Mouse (Mus musculus) thymus, adult 18-20 months (tissue): Measurements from ENCODE around the gene S1pr5.
"Not testable (repeated sequence)": the region's sequence is repeated elsewhere in the genome, so short reads cannot be mapped to it uniquely, and the experiment has no call there.

Experiments used
- DNase-seq, 2 experiments: peaks; one replicate each; pipeline ENCODE4 v3.0.0; 2022; ENCODE audit warnings: mixed read lengths in 2 of 2

S1pr5 gene

DNA sequence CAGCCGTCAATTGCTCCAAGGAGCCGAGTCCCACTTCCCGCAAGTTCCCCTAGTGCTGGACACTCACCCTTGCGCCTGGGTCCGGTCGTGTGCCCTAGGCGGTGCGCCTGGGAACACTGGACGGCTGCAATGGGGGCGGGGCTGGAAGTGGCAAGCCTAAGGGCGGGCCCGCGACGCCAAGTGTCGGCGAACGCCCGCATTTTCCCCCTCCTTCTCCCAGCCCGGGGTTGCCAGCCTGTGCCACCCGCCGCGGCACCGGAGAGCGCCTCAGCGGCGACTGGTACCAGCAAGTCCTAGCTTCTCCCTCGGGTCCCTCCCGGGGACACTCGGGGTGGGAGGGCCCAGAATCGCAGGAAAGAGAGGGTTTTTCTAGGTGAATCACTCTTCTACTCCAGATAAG lies at the start of gene S1pr5:
Gene S1pr5, minus strand, starts transcription at position 118 of the 400 bp plus-strand sequence.
- no peak for DNase-seq

DNA sequence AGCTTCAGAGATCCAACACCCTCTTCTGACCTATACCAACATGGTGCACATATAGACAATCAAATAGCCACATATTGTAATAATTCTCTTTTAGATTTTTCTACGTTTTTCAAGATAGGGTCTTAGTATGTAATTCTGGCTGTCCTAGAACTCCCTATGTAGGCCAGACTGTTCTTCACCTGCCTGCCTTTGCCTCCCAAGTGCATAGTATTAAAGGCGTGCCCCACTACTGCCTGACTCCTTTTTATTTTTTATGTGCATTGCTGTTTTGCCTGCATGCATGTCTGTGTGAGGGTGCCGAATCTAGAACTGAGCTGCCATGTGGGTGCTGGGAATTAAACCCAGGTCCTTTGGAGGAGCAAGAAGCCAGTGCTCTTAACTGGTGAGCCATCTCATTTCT lies 44.0 kb upstream of the S1pr5 start:
- DNase-seq = no peak

DNA sequence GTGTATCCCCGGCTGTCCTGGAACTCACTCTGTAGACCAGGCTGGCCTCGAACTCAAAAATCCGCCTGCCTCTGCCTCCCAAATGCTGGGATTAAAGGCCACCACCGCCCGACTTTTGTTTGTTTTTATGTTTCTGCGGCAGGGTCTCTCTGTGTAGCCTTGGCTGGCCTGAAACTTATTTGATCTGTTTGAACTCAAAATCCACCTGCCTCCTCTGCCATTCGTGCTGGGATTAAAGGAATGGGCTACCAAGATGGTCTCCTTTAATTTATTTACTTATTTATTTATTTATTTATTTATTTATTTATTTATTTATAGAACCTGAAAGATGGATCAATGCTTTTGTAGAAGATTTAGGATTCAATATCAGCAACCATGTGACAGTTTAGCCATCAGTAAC lies 43.6 kb upstream of the S1pr5 start:
- not testable (repeated sequence) for DNase-seq

DNA sequence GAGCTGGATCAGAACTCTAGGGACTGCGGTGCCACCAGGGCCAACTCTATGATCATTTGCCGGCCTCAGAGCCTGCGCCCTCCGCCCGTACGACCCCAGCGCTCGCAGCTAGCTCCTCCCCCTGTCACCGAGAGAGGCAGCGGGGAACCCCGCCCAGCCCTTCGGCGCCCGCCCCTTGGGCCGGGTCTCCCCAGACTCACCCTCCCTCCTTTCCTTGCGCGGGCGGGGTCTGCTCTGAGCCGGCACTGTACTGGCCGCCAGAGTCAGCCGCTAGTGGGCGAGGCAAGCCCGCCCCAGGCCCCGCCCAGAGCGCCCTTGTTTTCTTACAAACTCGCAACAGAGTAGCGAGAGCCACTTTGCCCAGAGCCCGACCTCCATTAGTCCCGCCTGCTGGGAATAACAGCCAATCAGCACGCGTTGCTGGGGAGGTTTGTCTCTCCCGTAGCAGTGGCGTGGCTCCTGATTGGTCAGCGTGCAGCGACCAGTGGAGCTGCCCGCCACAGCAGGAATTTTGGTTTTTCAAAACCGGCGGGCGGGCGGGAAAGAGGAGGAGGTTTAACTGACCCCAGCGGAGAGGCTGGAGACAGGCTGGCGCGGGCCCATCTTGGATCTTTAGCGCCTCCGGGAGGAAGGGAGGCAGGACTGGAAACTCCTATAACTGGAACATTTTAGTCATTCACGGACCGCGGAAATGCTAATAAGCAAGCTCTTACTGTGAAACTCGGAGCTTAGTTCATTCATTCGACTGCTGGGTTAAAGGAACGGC lies 43.0 kb upstream of the S1pr5 start, which contains the start of gene Cdkn2d:
Gene Cdkn2d, minus strand, starts transcription at position 386 of the 766 bp plus-strand sequence.
- peak; percentile 100 for DNase-seq

DNA sequence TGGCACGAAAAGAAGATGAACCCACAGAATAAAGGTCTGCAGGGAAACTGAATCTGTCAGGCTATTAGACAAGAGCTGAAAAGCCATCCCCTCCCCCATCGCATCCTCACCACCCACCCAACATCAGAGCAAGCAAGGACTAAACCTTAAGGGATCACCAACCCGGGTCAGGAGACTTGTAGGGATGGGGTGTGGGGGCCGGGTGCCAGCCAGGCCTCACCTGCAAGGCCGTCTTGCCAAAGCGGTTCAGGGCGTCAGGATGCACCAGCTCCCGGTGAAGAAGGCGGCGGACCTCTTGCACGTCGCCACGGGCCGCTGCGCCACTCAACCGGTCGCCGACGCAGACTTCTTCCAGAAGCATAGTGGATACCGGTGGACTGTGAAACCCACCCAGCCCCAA lies 42.3 kb upstream of the S1pr5 start:
- no peak for DNase-seq

DNA sequence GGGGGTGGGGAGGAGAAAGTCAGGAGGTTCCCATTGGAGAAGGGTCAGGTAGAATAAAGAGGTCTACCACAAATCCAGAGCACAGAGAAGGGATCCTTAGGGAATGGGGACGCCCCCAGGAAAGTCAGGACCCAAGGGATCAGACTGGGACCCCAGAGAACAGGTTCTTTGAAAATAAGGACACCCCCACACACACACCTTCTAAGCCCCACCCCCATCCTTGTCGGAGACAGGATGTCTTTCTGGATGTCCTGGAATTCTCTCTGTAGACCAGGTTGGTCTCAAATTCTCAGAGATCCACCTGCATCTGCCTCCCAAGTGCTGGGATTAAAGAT lies 41.1 kb upstream of the S1pr5 start:
- DNase-seq = no peak

DNA sequence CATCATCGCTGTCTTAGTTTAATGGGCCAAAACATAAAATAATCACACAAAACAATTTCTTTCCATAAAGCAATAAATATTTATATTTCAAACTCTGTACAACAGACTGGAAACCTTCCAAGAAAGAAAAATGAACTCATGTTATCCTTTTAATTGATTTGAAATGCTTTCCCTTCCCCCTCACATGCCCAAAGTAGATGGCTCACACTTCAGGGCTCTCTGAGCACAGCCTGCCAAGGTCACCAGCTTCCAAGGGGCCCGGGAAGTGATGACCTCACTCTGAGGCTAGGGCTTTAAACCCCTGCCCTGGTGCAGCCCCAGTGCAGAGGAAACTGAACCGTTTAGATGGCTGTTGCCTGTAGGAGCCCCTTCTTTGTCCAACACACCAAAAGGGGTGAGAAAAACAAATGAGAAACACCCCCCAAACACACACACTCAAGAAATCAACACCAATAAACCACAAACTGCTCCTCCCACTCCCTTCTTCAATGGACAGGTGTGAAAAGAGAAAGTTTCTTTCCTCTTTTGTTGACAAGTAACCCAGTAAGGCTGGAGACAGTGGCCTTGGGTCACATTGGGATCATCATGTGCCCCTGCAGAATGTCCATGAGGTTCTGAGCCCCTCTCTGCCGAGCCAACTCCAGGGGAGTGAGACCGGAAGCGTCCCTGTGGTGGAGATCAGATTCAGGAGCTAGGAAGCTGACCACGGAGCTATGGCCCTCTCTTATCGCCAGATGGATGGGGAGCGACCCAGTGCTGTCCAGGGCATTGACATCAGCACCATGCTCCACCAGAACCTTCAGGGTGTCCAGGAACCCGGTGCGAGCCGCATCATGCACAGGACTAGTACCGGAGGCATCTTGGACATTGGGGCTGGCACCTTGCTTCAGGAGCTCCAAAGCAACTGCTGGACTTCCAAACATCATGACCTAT lies 40.4 kb upstream of the S1pr5 start:
- peak in 1 of 2 experiments; percentile 69 for DNase-seq

DNA sequence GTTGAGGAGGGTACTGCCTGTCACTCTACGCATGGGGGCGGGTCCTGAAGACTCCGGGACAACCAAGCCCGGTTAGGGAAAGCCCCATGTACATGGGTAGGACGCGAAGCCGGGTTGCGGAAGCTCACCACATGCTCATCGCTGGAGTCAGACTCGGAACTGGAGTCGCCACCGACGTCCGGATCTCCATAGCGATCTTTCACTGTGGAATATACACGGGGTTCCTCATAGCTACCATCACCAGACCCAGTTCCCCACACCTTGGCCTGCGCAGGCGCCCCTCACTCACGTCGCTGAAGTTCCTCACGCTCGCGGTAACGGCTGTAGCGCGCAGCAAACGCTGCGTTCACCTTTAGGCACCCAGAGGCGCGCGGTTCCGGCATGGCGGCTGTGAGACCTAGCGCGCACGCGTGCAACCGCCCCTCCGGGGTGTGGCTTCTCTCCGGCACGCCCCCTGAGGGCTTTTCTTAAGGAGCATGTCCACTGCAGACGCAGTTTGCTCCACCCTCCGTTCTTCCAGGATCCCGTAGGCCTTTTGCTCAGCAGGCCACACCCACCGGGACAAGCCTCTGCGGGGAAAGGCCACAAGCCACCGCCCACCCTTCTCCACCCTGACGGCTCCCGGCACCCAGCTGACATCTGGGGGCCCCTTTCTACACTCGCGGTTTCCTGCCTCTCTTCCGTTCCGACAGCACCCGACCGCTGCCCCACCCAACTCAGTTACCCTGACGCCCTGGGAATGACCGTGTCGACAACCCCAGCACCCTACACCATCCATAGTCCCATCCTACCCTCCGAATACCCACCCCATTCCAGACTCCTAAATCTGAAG lies 39.5 kb upstream of the S1pr5 start, which contains the start of gene Kri1:
Gene Kri1, minus strand, starts transcription at position 399 of the 832 bp plus-strand sequence.
- DNase-seq = peak; percentile 99 to 100

DNA sequence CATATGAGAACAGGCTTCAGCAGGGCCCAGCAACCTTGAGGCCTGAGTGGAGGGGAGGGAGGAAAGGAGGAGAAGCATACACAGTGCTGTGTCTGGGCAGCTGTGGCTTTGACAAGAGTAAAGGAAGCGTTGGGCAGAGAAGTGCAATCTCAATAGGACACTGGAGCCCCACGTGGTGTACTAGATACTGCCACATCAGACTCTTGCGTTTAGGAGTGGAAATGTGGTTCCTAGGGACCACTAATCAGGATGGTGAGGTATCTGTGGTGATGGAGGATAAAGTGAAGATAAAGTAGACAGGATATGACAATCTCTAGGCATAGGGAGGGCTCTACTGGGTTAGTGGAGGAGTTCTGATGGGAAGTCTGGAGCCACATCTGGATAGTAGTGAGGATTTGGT lies 38.5 kb upstream of the S1pr5 start:
- DNase-seq = no peak

DNA sequence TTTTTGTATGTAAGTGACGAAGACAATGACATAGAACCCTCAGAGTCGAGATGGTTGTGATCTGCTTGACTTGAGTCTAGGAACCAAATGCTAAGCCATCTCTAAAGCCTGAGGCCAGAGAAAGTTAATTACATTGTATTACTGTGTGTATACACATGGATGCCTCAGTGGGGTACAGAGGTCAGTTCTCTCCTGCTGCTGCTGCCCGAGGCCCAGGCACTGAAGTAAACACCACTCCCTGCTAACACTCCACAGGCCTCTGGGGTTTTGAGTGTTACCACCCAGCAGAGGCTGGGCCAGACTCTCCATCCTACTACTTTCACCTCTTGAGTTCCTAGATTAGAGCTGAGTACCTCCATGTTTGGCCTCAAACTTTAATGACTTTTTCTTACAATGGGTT lies 35.8 kb upstream of the S1pr5 start:
- no peak for DNase-seq

DNA sequence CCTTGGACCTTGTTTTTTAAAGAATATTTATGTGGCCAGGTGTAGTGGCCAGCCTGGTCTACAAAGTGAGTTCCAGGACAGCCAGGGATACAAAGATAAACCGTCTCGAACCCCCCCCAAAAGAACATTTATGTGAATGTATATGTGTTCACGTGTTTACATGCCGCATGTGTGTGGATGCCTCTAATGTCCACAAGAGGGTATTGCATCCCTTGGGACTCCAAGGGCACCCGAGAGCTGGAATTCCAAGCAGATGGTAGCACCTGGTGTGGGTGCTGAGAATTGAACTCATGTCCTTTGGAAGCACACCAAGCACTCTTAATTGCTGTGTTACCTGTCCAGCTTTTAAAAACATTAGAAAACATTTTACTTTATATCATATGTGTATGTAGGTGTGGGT lies 35.3 kb upstream of the S1pr5 start:
- DNase-seq = no peak

DNA sequence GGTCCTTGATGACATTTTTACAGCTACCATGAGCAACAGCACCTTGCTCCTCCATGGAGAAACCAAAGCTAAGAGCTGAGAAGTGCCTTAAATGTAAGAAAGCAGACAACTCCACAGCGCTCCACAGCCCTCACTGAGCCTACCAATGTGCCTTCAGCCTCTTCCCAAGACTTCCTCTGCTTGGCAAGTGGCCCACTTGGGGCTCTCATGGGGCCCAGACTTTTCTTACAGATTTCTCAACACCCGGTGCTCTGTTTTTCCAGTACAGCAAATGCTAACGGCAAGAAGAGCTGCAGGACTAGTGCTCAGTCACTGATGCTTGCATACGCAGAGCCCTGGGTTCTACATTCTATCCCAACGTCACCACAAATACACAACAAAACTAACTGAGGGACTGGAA lies 29.5 kb upstream of the S1pr5 start:
- DNase-seq = no peak

DNA sequence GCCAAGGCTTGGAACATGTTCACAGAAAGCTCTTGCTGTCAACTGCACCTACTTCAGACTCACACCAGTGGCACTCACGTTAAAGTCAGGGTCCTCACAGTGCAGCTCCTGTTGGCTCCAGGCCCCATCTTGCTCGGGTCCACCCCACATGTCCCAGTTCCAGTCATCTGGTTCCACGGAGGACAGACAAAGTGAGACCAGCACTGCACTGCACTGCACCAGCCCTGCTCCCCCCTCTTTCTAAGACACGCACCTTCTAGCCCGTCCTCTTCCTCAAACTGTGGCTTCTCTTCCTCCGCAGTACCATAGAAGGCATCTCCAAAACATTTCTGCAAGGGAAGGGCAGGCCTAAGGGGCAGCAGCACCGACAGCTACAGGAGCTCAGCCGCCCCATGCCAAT lies 28.1 kb upstream of the S1pr5 start:
- no peak for DNase-seq

DNA sequence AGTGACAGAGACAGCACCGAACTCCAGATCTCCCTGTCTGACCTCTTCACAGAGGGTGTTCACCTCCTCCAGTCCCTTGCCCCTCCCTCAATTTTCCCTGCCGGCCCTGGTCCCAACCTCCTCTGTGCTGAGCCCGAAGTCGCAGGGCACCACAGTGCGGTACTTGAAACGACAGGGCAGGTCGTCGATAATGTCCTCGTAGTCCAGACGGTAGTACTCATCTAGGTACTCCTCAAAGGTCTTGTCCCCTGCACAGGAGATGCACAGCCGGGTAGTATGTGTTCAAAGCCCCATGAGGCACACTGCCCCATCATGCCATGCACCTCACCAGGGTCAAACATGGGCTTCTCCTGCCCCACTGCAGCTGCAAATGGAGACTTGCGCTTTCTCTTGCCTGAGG lies 27.5 kb upstream of the S1pr5 start:
- DNase-seq = no peak

DNA sequence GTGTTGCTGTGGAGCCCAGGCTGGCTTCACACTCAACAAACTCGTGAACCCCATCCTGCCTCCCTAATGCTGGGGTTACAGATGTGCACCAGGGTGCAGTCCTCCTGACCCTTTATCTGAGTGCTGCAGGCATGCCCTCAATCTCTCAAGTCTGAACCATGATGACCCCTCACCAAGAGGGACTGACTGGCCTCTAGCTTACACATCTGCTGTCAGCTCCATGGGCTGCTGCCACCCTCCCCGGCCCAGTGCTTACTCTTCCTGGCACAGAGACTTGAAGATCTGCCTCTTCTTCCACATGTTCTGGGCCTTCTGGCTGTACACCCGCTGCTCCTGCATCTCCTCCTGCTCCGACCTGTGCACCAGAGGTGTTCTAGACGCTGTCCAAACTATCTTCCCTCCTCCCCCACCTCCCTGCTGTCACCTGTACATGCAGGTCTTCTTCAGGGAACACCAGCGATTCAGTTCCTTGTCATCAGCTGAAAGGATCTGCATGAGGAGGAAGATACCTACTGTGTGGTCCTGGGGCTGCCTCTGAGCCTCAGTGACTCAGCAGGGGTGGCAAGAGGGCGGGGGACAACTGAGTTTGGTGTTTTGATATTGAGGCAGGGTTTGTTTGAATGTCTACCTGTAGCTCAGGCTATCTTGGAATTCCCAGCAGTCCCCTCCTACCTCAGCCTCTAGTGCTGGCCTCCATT lies 26.9 kb upstream of the S1pr5 start:
- DNase-seq = no peak

DNA sequence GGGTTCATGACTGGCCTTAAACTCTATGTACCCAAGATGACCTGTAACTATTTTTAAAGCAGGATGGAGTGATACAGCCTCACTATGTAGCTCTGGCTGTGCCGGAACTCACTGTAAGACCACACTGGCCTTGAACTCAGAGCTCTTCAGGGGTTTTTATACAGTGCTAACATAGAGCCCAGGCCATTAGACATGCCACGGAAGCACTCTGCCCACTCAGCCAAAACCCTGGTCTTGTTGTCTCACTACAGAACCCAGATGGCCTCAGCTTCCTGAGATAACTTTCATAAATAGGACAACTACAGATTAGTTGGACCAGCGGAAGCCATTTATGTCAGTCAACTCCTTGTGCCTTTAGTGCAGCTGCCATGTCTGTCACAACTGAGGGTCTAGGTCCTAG lies 26.1 kb upstream of the S1pr5 start:
- DNase-seq = no peak

DNA sequence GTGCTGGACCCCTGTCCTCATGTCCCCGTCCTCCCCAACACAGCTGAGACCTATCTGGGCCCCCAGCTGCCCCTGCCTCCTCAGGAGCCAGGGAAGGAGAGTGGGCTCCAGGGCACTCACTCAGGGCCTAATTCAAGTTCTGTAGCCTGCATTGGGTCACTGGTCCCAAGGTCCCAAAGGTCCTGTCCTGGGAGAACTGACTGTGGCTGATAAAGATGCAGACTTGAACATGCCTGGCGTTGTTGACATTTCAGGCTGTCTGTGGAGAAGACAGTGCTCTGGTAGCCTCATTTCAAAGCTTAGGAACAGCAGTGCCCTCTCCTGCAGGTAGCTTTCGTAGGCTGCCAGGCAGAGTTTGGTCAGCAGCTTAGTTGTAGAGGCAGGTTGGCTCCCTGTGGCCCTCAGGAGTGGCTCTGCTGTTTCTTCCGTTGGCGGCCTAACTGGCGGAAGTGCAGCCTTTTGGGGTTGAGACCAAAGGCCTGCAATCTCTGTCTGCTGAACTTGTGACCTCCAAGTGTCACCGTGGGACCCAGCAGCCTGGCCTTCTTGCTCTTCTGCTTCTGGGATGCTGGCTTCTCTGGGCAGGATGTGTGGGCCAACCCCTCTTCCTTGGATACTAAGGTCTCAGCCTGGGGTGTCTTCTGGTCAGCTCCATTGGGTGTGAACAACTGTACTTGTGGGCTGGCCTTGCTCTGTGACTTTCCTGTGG lies 25.4 kb upstream of the S1pr5 start:
- DNase-seq = no peak

DNA sequence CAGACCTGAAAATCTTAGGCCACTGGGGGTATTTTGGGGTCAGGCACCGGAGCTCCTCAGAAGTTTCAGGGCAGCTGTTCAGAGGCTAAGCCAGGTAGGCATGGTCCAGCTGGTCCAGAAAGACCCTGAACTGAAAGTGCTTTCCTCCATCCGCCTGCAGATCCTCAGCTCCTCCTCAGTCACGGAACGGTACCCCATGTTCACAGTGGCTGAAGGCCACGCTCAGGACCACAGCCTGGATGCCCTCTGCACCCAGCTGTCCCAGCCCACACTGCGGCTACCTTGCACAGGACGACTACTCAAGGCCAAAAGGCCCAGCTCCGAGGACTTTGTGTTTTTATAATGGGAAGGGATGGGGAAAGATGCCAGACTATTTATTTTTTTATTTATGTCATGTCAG lies 24.9 kb upstream of the S1pr5 start:
- DNase-seq = no peak

DNA sequence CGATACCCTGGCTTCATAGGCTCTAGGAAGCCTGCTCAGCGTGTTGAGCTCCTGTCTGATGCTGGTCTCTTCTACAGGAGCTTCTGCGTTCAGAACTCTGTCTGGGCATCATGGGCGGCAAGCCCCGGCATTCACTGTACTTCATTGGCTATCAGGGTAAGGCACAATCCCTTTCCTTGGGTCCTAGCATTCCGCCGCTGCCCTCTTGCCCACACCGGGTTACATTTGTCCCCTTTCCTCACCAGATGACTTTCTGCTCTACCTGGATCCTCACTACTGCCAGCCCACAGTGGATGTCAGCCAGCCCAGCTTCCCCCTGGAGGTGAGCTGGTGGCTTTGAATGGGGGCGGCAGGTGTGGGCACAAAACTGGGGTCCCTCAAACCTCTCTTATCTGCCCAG lies 24.1 kb upstream of the S1pr5 start:
- DNase-seq = no peak

DNA sequence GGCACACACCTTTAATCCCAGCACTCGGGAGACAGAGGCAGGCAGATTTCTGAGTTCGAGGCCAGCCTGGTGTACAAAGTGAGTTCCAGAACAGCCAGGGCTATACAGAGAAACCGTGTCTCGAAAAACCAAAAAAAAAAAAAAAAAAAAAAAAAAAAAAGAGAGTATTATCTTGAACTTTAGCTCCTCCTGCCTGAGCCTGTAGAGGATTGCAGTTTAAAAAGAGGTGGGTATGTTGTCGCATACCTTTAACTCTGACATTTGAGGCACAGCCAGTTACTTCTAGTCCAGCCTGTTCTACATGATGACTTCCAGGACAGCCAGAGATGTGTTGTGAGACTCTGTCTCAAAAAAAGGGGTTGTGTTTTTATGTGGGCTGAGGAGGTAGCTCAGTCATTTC lies 21.3 kb upstream of the S1pr5 start:
- DNase-seq = not testable (repeated sequence)

DNA sequence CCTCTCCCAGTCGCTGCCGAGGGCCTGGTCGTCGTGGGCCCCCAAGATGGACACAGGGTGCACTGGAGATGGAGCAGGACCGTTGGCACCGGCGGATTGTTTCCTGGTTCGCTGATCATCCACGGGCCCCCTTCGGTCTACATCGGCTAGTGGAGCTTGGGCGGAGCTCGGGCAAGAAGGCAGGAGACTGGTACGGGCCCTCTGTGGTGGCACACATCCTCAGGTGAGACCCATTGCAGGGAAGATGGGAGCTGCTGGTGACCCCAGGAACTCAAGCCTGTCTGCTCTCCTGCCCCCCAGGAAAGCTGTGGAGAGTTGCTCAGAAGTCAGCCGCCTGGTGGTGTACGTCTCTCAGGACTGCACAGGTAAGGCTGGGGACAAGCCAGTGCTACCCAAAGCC lies 20.1 kb upstream of the S1pr5 start:
- no peak for DNase-seq

DNA sequence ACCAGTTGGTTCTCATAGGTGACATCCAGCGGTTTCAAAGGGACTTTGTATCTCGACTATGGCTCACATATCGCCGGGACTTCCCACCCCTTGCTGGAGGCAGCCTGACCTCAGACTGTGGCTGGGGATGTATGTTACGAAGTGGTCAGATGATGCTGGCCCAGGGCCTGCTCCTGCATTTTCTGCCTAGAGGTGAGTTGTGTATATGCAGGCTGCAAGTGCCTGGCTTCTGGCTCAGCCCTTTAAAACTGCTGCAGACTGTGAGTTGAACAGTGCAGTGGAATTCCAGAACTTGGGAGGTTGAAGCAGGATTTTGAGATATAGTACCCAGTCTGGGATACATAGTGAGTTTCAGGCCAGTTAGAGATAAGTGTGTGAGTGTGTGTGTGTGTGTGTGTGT lies 18.6 kb upstream of the S1pr5 start:
- DNase-seq = no peak
